Mouse (Mus musculus) layer of hippocampus, adult 2 months (tissue): ENCODE data around the gene Spn. TPM values are rescaled to one million over a fixed set of nuclear protein-coding genes. Genes with fewer than 3 reads are reported as not detected.

Experiments
- DNase-seq, 2 experiments: peaks; one replicate each; pipeline ENCODE4 v3.0.0; 2022; ENCODE audit warnings: low spot score in 2 of 2
- H3K27ac ChIP-seq: fragments of 200-600 bp; 2 replicates; pipeline ENCODE4 v1.8.1; 2022
- H3K4me3 ChIP-seq: fragments of 200-600 bp; 2 replicates; pipeline ENCODE4 v1.8.1; 2022; ENCODE audit warnings: mild to moderate bottlenecking
- CTCF ChIP-seq: fragments of 200-600 bp; conservative IDR thresholded peaks from 2 replicates; pipeline ENCODE4 v1.8.1; 2022; ENCODE audit warnings: antibody characterized with exemption, mild to moderate bottlenecking, moderate library complexity
- total RNA-seq, 2 experiments: library from RNA; stranded (reverse); gene quantifications; 2 replicates each; pipeline ENCODE4 v1.2.3; 2021

Gene Spn
- total RNA-seq, 2 experiments from 2014 or later: 0.64 to 0.72 TPM

GRCm38 (mm10) chr7:127153477-127153876 is 15.9 kb upstream of the Spn start:
- H3K27ac ChIP-seq: no peak overlapping the region
- no peak for TF ChIP-seq CTCF

GRCm38 (mm10) chr7:127152464-127152863 is 14.8 kb upstream of the Spn start:
- H3K27ac ChIP-seq: no peak overlapping the region
- no peak overlapping the region for H3K4me3 ChIP-seq
- DNase-seq: no peak
- no peak for TF ChIP-seq CTCF

More at GRCm38 (mm10) chr7:127153477-127153876, 15.9 kb upstream of the Spn start:
- no peak for DNase-seq
- H3K4me3 ChIP-seq: no peak overlapping the region

- H3K4me3 ChIP-seq: no peak overlapping the region
- H3K27ac ChIP-seq: no peak overlapping the region
- TF ChIP-seq CTCF: no peak
- no peak for DNase-seq
Observed at GRCm38 (mm10) chr7:127147901-127148300, 10.3 kb upstream of the Spn start.

- no peak overlapping the region for H3K27ac ChIP-seq
- TF ChIP-seq CTCF: no peak
- no peak overlapping the region for H3K4me3 ChIP-seq
- DNase-seq: no peak
Observed at GRCm38 (mm10) chr7:127146267-127146603, 8.6 kb upstream of the Spn start.

- H3K4me3 ChIP-seq: no peak overlapping the region
- TF ChIP-seq CTCF: no peak
- no peak overlapping the region for H3K27ac ChIP-seq
- no peak for DNase-seq
Observed at GRCm38 (mm10) chr7:127145387-127146266, 8.0 kb upstream of the Spn start.

- DNase-seq: no peak
- no peak overlapping the region for H3K27ac ChIP-seq
- no peak overlapping the region for H3K4me3 ChIP-seq
- no peak for TF ChIP-seq CTCF
Observed at GRCm38 (mm10) chr7:127144412-127144811, 6.8 kb upstream of the Spn start.

- no peak for TF ChIP-seq CTCF
- no peak overlapping the region for H3K4me3 ChIP-seq
Observed at GRCm38 (mm10) chr7:127142666-127143065, 5.0 kb upstream of the Spn start.

GRCm38 (mm10) chr7:127142214-127142613 is 4.6 kb upstream of the Spn start:
- no peak overlapping the region for H3K27ac ChIP-seq
- DNase-seq: no peak
- TF ChIP-seq CTCF: no peak

More at GRCm38 (mm10) chr7:127142666-127143065, 5.0 kb upstream of the Spn start:
- DNase-seq: no peak
- H3K27ac ChIP-seq: no peak overlapping the region

GRCm38 (mm10) chr7:127140623-127141404 is 3.2 kb upstream of the Spn start:
- DNase-seq: no peak
- no peak for TF ChIP-seq CTCF
- Histone ChIP-seq H3K27ac (no peak overlapping the region), H3K4me3 (no peak overlapping the region)

More at GRCm38 (mm10) chr7:127142214-127142613, 4.6 kb upstream of the Spn start:
- H3K4me3 ChIP-seq: no peak overlapping the region

- no peak overlapping the region for H3K27ac ChIP-seq
- no peak for DNase-seq
- H3K4me3 ChIP-seq: no peak overlapping the region
- TF ChIP-seq CTCF: no peak
Observed at GRCm38 (mm10) chr7:127139562-127139961, 1.9 kb upstream of the Spn start.

GRCm38 (mm10) chr7:127139100-127139499 is 1.5 kb upstream of the Spn start:
- no peak overlapping the region for H3K4me3 ChIP-seq
- DNase-seq: no peak
- H3K27ac ChIP-seq: no peak overlapping the region
- no peak for TF ChIP-seq CTCF

GRCm38 (mm10) chr7:127136181-127137071 is 1.2 kb downstream of the Spn start:
- no peak for DNase-seq
- no peak overlapping the region for H3K27ac ChIP-seq
- no peak overlapping the region for H3K4me3 ChIP-seq
- TF ChIP-seq CTCF: no peak
